Mouse (Mus musculus) c-Kit-positive CD71-positive TER-119-positive erythroid progenitor cells, embryonic 14.5 days (primary cell): ENCODE data around the gene Akap12.
A peak's percentile ranks its signal among the peaks of the same experiment; 100 is the strongest.

Source experiments
- DNase-seq: peaks from one replicate; pipeline ENCODE4 v3.0.0-alpha.2; 2013; ENCODE audit warnings: low spot score

Akap12 gene

DNA sequence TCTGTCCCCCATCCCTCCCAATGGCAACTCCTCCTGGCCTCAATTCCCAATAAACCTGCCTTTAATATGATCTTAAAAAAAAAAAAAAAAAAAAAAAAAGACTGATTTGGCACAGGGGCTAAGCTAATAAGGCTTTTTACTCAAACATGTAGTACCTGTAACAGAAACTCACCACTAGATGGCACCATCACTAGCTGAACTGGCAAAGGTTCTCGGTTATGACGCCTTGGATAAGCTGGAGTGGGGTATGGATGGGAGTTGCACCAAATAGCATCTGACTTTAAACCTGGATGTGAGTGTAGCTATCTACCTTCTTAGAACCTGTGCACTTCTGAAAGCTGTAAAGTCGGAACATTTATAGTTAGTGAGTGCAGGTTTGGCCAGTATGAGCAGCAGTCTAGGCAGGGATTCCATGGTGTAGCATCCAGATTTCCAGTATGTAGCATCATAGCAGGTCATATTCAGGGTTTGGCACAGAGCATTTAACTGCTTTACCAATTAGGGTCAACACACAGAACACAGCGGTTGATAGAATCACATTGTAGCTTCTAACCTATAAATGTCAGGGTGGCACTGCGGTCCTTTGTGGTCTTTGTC lies 138.8 kb downstream of the Akap12 start:
- DNase-seq: peak; percentile 57

DNA sequence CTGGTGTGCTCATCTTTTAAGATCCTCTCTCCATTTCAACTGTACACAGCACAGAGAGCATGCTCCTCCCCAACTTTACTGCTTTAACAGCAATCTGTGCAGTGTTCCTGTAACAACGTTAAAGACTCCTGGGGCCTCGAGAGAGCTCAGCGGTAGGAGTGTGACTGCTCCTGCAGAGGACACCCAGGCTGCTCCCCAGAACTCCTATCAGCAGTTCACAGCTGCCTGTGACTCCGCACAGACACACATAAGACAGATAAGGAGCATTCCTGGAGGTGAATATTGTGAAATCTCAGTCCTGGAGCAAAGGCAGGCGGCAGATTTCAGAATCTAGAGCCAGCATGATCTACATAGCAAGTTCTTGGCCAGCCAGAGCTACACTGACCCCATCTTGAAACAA lies 139.3 kb downstream of the Akap12 start:
- peak; percentile 72 for DNase-seq

DNA sequence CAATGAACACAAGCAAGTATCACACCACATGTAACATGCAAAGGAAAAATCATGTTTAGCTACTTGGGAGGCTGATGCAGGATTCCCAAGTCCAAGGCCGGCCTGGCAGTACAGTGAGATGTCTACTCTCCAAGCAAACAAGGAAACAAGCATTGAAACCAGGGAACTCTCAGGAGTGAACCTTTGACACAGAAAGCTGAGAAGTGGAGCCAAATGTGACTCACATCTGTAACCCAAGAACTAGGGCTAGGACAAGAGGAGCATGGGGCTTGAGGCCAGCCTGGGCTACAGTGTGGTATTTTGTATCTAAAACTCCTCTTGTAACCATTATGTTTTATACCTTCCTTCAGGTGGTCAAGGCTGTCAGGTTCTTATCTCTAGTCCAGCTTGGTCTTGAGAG lies 141.0 kb downstream of the Akap12 start:
- no peak for DNase-seq
